Mouse (Mus musculus): ENCODE results near the gene Prkn. TPM values are rescaled to one million over a fixed set of nuclear protein-coding genes. Genes with fewer than 3 reads are reported as not detected.

Gene Prkn
- 2.0 and 5.6 TPM in 2 replicates for polyA plus RNA-seq (2012; rRNA removed; ENCODE audit: low replicate concordance)

DNA sequence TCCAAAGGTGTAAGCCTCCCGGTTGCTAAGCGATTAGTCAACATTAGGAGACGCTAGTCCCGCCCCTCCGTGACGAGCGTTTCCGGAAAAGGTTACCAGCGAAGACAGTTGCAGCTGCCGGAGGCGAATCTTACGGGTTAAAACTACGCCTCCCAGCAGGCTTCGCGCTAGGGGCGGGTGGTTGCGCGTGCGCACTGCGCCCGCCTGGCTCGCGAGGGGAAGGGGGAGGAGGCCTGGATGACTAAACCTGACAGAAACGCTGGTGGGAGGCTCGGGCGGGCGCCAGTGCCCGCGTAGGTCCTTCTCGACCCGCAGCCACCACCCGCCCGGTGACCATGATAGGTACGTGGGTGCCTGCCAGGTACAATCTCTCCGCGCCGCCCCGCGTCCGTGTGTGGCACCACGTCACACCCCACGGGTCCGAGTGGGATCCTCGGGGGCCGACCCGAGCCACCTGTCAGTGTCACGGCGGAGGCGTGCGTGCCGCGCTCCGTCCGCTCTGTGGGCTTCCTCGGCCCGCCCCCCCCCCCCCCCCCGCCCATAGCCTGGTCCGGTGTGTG is at the start of gene Prkn, which contains the start of gene Pacrg:
Gene Prkn (plus strand): TSS at position 237 of the 560 bp plus-strand sequence.
Gene Pacrg (minus strand): TSS at position 164 of the 560 bp plus-strand sequence.

Other genes with a start within 250 kb of the Prkn start
- gene Pacrg, start 73 bp upstream of the Prkn start, polyA plus RNA-seq (2012; rRNA removed; ENCODE audit: low replicate concordance), result 0.08 and 0.52 TPM in 2 replicates

Data from mammary gland, adult 2 months (tissue).